Mouse (Mus musculus) embryonic fibroblast, embryonic 13.5 days (primary cell): Measurements from ENCODE around the gene Plcd4.

Experiments used
- CTCF ChIP-seq: IDR thresholded peaks from 2 replicates; pipeline ENCODE4 v1.5.1; 2011; ENCODE audit warnings: mild to moderate bottlenecking, control low read depth, low read length, moderate library complexity, borderline replicate concordance; ENCODE audit not compliant: insufficient read depth
- POLR2A ChIP-seq: IDR thresholded peaks from 2 replicates; pipeline ENCODE4 v1.6.1; 2011; ENCODE audit warnings: low read depth, mild to moderate bottlenecking, control low read depth, low read length, moderate library complexity

DNA sequence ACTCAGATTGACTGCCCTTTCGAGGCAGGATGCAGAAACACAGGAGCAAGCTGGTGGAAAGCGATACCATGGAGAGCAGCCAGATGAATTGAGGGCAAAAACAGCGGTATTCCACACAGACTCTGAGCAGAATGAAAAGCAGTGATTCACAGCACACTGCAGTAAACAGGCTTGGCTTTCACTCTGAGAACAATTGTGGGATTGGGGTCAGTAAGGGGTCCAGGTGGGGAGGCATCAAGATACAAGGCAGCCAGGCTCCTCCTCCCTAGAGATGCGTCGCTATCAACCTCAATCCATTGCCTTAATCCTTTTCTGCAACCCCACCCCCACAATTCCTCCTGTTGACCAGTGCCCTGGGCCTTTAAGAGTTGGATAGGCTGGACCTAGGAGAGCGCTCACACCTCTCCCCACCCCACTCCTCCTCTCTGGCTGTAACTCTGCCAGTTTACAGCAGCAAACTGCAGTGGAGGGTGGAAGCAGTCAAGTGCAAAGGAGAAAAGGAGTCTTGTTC, at the start of gene Plcd4:
- TF ChIP-seq POLR2A (no peak), CTCF (no peak)
